Mouse (Mus musculus) liver, embryonic 13.5 days (tissue): ENCODE results near the gene Hip1r. TPM values are rescaled to one million over a fixed set of nuclear protein-coding genes. Genes with fewer than 3 reads are reported as not detected.

Experiments used
- ATAC-seq: fragments of 200-750 bp; cut with Nextera tagmentation; 2 replicates; pipeline ENCODE4 v1.8.0; 2017; ENCODE audit warnings: low read depth, mild to moderate bottlenecking, moderate number of reproducible peaks, moderate library complexity
- DNase-seq: peaks from one replicate; pipeline ENCODE4 v3.0.0; 2022
- H3K27ac ChIP-seq: fragments of 300-500 bp; sonication (generic); 2 replicates; pipeline ENCODE4 v1.5.1; 2015; ENCODE audit warnings: moderate library complexity, mild to moderate bottlenecking, inconsistent platforms
- H3K27me3 ChIP-seq: fragments of 300-500 bp; sonication (generic); 2 replicates; pipeline ENCODE4 v1.6.1; 2015; ENCODE audit warnings: mild to moderate bottlenecking, inconsistent platforms
- H3K36me3 ChIP-seq: fragments of 300-500 bp; sonication (generic); 2 replicates; pipeline ENCODE4 v1.6.1; 2015; ENCODE audit warnings: mild to moderate bottlenecking, inconsistent platforms
- H3K4me1 ChIP-seq: fragments of 300-500 bp; sonication (generic); replicated peaks from 2 replicates; pipeline ENCODE4 v1.6.1; 2015; ENCODE audit warnings: inconsistent platforms
- H3K4me2 ChIP-seq: fragments of 300-500 bp; sonication (generic); 2 replicates; pipeline ENCODE4 v1.6.1; 2015; ENCODE audit warnings: inconsistent platforms, mild to moderate bottlenecking, moderate library complexity
- H3K4me3 ChIP-seq: fragments of 300-500 bp; sonication (generic); replicated peaks from 2 replicates; pipeline ENCODE4 v1.5.1; 2015; ENCODE audit warnings: mild to moderate bottlenecking, inconsistent platforms
- H3K9ac ChIP-seq: fragments of 300-500 bp; sonication (generic); 2 replicates; pipeline ENCODE4 v1.6.1; 2015; ENCODE audit warnings: mild to moderate bottlenecking, inconsistent platforms
- H3K9me3 ChIP-seq: fragments of 300-500 bp; sonication (generic); replicated peaks from 2 replicates; pipeline ENCODE4 v1.6.1; 2016; ENCODE audit warnings: inconsistent platforms
- WGBS: fragments of 180-500 bp; shearing (Covaris S2); methylation state at CpG from one replicate; pipeline ENCODE4 v1.1.7; 2015; ENCODE audit not compliant: insufficient replicate concordance; 5-methylcytosine and 5-hydroxymethylcytosine counted together
- polyA plus RNA-seq: library from polyadenylated mRNA; unstranded; fragments of >200 nt; fragmentation: Nextera tagmentation; extraction: Ambion mirVana; gene quantifications from 2 replicates; pipeline ENCODE4 v1.2.1, GENCODE M21; 2015

The Hip1r gene
- polyA plus RNA-seq, 1 experiment from 2014 or later: 11.3 TPM

DNA sequence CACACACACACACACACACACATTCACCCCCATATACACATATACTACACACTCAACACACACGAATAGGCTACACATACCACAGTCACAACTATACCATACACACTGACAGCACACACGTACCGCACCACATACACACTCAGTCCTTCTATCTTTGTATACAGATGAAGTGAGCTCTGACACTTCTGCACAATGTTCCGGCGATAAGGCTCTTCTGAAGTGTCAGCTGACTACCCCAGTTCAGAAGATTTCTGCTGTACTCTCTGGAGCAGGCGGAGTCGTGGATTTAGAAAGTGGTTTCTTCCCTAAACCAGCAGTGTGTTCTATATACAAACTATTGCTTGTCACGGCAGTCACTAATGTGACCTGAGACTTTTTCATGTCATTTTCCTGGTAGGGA is 36.6 kb downstream of the Hip1r start:
- ATAC-seq (peak; percentile 80), DNase-seq (peak; percentile 65)
- Histone ChIP-seq H3K27ac (peak overlapping the region; percentile 86), H3K36me3 (peaks cover 55% of the 10 kb centered on the region), H3K9ac (peak overlapping the region; percentile 57), H3K4me2 (peak overlapping the region; percentile 64), H3K4me1 (peaks cover 62% of the 10 kb centered on the region), H3K9me3 (no peaks in the 10 kb centered on the region), H3K27me3 (no peaks in the 10 kb centered on the region), H3K4me3 (peak overlapping the region; percentile 35)
- WGBS: 33% methylated on average over 8 of the region's 8 CpGs

DNA sequence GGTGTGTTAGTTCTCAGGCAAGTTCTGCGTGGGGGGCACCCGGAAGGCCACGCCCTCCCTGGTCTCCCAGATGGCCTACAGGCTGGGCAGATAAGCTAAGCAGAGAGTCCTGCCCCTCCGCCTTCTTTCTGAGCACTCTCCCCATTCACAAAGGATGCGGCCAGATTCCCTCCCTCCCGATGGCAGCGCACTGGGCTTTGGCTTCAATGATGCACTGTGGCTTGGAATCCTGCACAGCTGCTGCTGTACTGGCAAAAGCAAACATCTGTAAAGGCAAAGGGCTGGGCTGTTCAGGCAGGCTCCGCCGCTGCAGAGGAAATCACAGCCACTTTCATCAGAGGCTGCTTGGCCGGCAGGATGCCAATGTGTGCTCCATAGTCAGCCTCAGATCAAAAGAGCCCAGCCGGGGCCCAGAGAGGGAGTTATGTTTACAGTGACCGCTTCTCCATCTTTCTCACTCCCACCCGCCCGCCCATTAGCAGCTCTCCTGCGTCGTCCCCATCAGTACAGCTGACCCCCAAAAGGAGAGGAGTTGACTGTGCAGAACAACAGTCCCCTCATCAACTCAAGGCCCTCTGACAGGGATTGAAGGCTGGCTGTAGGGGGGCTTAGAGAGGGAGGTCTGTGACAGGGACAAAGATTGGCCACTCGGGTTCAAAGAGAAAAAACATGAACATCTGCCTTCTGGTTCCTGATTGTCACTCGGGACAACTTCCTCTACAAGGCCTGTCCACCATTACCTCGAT is 37.7 kb downstream of the Hip1r start:
- peaks cover 72% of the 10 kb centered on the region for H3K4me1 ChIP-seq
- peak overlapping the region; percentile 35 for H3K4me3 ChIP-seq
- H3K9ac ChIP-seq: peak overlapping the region; percentile 57

DNA sequence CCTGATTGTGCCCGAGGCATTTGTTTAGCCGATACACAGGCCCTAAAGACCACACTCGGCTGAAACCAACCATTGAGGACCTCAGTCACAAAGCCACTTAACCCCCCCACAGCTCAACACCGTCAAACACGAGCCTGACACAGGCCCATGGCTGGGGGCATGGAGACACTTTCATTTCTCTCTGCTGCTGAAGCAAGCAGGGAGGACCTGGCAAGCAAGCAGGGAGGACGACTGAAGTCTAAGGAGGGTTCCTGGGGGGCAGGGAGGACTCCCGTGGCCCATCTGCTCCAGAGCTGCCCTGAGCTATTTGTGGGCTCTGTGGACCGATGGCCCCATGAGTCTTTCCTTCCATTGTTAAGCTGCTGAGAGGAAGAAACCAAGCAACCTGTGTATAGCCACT is 38.5 kb downstream of the Hip1r start:
- Histone ChIP-seq H3K4me2 (peak overlapping the region; percentile 64), H3K4me1 (peaks cover 81% of the 10 kb centered on the region), H3K9me3 (no peaks in the 10 kb centered on the region), H3K9ac (peak overlapping the region; percentile 52), H3K27ac (peak overlapping the region; percentile 86), H3K4me3 (0 out of 2 replicates have a peak overlapping the region, but pooled peaks have one; percentile 3), H3K36me3 (peaks cover 36% of the 10 kb centered on the region), H3K27me3 (no peaks in the 10 kb centered on the region)
- ATAC-seq (no peak), DNase-seq (no peak)
- WGBS: 19% methylated on average over 8 of the region's 8 CpGs

More for the DNA sequence above, 37.7 kb downstream of the Hip1r start:
- ATAC-seq (peak; percentile 67), DNase-seq (peak; percentile 80)
- no peaks in the 10 kb centered on the region for H3K27me3 ChIP-seq
- no peaks in the 10 kb centered on the region for H3K9me3 ChIP-seq
- WGBS: 11% methylated on average over 19 of the region's 19 CpGs
- H3K27ac ChIP-seq: peak overlapping the region; percentile 86
- H3K4me2 ChIP-seq: peak overlapping the region; percentile 64
- peaks cover 45% of the 10 kb centered on the region for H3K36me3 ChIP-seq

DNA sequence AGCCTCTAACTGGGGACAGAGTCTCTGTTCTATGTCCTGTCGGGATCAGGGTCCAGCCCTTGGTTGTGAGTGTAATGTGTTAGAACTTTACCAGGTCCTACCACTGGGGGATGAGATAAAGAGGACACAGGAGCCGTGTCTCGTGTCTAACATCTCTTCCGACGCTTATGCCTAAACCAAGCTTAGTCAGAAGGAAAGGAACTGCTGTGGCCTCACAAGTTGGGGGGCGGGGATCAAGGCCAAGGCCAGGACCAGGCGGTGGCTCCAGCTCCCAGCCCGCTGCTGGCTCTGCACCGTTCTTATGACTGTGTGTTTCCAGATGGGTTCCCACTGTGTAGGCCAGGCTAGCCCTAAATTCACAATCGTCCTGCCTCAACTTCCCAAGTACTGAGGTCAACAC is 39.5 kb downstream of the Hip1r start:
- no peak overlapping the region for H3K4me2 ChIP-seq
- WGBS: 25% methylated on average over 10 of the region's 10 CpGs
- no peak for ATAC-seq

DNA sequence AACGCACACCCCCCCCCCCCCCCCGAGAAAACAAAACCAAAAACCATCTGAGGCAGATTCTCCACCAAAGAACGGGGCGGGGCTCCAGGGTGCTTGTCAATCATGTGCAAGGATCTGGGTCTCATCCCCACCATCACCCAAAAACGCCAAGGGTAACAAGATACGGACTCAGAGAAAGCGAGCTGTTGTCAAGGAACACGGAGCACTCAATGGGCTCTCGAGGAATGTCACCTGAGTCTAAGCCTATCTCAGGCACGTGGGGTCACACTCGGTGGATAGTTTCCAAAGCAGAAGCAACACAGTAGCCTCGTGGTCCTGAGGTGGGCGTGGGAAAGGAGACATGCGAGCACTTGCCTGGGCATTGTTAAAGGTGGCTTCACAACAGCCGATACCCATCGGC is 40.3 kb downstream of the Hip1r start:
- Histone ChIP-seq H3K27me3 (no peaks in the 10 kb centered on the region), H3K36me3 (peaks cover 18% of the 10 kb centered on the region), H3K9me3 (no peaks in the 10 kb centered on the region), H3K4me2 (no peak overlapping the region), H3K27ac (no peak overlapping the region), H3K4me1 (peaks cover 99% of the 10 kb centered on the region), H3K9ac (no peak overlapping the region), H3K4me3 (no peak overlapping the region)
- ATAC-seq (no peak), DNase-seq (no peak)
- 66% methylated on average over 16 of the region's 16 CpGs for WGBS

More for the DNA sequence above, 39.5 kb downstream of the Hip1r start:
- no peak overlapping the region for H3K4me3 ChIP-seq
- H3K4me1 ChIP-seq: peaks cover 91% of the 10 kb centered on the region
- H3K27ac ChIP-seq: peak overlapping the region; percentile 86
- H3K9me3 ChIP-seq: no peaks in the 10 kb centered on the region
- H3K9ac ChIP-seq: peak overlapping the region; percentile 5; the same call in 1 of the 2 replicates
- no peaks in the 10 kb centered on the region for H3K27me3 ChIP-seq
- peaks cover 27% of the 10 kb centered on the region for H3K36me3 ChIP-seq
- DNase-seq: no peak

DNA sequence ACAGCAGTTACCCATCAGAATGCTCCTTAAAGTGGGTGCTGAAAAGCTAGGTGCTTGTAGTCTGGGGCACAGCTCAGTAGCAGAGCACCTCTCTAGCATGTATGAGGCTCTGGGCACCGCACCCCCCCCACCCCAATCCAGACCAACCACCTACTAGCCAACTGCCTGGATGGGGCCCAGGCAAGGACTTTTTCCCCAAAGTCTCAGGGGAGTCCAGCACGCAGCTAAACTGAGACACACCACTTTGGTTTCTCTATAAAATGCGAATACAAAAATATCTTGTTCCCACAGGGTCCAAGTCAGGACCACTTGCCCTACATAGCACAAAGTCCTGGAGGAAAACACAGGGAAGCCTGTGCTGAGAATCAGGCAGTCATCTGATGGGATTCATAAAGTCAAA is 40.8 kb downstream of the Hip1r start:
- Histone ChIP-seq H3K27me3 (no peaks in the 10 kb centered on the region), H3K4me2 (no peak overlapping the region), H3K9ac (no peak overlapping the region), H3K36me3 (peaks cover 14% of the 10 kb centered on the region), H3K27ac (peak overlapping the region; percentile 47; the same call in 1 of the 2 replicates), H3K9me3 (no peaks in the 10 kb centered on the region), H3K4me1 (peaks cover 100% of the 10 kb centered on the region), H3K4me3 (no peak overlapping the region)
- 82% methylated on average over 3 of the region's 3 CpGs for WGBS
- DNase-seq (no peak), ATAC-seq (no peak)

DNA sequence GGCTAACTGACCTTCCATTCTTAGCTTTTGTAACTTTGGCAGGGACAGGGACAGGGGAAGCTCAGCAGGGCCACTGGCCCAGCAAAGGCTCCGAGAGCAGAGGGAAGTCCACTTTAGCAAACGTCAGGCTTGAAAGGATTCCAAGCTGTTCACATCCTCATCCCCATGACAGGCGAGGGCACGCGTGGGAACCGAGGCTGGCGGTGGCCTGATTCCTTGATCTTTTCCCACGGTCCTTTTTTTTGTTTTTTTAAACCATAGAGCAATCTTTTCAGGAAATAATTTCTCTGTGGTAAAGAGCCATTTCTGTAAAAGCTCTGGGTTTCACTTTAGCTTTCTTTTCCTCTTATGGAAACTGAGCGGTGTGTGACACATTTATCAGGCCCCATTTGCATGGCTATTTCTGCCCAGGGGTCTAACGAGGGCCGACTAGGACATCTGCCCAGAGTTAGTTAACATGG is 41.4 kb downstream of the Hip1r start:
- ATAC-seq: no peak
- WGBS: 52% methylated on average over 11 of the region's 11 CpGs
- Histone ChIP-seq H3K27ac (peak overlapping the region; percentile 47; the same call in 1 of the 2 replicates), H3K4me3 (no peak overlapping the region), H3K36me3 (peaks cover 7% of the 10 kb centered on the region), H3K4me2 (0 out of 2 replicates have a peak overlapping the region, but pooled peaks have one; percentile 1), H3K27me3 (no peaks in the 10 kb centered on the region), H3K4me1 (peaks cover 100% of the 10 kb centered on the region), H3K9ac (no peak overlapping the region), H3K9me3 (no peaks in the 10 kb centered on the region)
- DNase-seq: no peak

DNA sequence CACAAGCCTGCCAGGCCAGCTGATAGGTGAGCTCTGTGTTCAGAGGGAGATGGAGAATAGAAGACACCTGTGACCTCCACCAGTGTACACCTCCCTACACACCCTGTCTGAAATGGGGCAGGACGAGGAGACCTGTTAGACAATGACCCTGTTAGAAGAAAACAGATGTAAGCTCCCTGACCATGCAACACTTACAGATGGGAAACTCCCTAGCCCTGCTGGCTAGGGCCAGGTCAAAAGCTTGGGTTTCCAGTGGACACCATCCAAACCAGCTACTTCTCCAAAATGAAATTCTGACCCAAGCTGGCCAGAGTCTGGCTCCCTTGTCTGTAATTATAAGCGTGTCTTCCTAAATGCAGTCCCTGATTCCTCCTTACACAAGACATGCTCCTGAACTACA is 42.3 kb downstream of the Hip1r start:
- Histone ChIP-seq H3K36me3 (peaks cover 6% of the 10 kb centered on the region; the same call in 1 of the 2 replicates), H3K27me3 (no peaks in the 10 kb centered on the region), H3K9ac (no peak overlapping the region), H3K4me3 (no peak overlapping the region), H3K4me1 (peaks cover 100% of the 10 kb centered on the region), H3K27ac (no peak overlapping the region), H3K4me2 (no peak overlapping the region), H3K9me3 (no peaks in the 10 kb centered on the region)
- ATAC-seq (no peak), DNase-seq (no peak)
- 80% methylated on average over 2 of the region's 2 CpGs for WGBS

DNA sequence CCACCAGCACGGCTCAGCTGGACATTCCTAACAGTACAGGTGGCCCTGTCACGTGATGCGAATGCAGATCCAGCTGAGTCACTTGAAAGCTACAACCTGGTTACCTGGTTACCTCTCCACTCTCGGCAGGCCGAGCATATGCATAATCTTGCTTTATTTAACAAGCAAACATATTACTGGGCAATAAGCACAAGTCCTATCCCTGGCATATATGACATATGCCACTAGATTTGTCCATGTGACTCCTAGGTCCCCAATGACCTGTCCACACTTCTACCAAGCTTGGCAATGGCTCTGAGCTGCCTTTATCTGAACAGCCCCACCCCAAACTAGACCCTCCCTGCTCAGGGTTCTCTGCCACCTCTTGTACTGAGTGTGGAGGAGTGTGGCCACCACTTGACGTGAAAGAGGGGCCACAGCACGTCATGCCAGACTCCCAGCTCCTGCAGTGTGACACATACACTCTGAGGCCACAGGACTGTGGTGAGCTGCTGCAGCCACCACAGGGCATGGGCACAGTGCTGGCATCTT is 42.9 kb downstream of the Hip1r start:
- WGBS: 55% methylated on average over 7 of the region's 7 CpGs
- Histone ChIP-seq H3K9ac (peak overlapping the region; percentile 18; the same call in 1 of the 2 replicates), H3K9me3 (no peaks in the 10 kb centered on the region), H3K4me3 (no peak overlapping the region), H3K27me3 (no peaks in the 10 kb centered on the region), H3K27ac (peak overlapping the region; percentile 13), H3K4me2 (no peak overlapping the region), H3K4me1 (peaks cover 100% of the 10 kb centered on the region), H3K36me3 (peaks cover 10% of the 10 kb centered on the region; the same call in 1 of the 2 replicates)
- no peak for DNase-seq
- ATAC-seq: no peak

DNA sequence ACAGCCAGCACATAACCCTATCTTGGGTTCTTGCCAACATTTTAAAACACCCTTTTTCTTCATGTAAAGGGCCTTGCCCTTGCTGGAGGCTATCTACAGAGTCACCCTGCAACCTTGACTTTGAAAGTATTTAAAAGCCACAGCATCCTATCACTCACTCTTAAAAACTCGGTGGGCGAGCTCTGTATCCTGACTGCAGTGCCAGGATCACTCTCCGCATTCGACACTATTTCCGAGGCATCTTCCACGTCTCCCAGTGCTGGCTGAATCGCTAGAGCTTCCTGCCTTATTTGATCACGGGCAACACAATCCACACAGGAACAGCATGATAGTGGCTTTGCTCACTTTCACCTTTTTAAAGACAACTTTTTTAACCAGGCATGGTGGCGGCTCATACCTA is 44.5 kb downstream of the Hip1r start:
- ATAC-seq (no peak), DNase-seq (no peak)
- 69% methylated on average over 9 of the region's 9 CpGs for WGBS
- Histone ChIP-seq H3K4me1 (peaks cover 99% of the 10 kb centered on the region), H3K27ac (peak overlapping the region; percentile 73), H3K9ac (peak overlapping the region; percentile 40; the same call in 1 of the 2 replicates), H3K36me3 (peaks cover 17% of the 10 kb centered on the region), H3K4me2 (peak overlapping the region; percentile 50; the same call in 1 of the 2 replicates), H3K9me3 (no peaks in the 10 kb centered on the region), H3K27me3 (no peaks in the 10 kb centered on the region), H3K4me3 (no peak overlapping the region)

DNA sequence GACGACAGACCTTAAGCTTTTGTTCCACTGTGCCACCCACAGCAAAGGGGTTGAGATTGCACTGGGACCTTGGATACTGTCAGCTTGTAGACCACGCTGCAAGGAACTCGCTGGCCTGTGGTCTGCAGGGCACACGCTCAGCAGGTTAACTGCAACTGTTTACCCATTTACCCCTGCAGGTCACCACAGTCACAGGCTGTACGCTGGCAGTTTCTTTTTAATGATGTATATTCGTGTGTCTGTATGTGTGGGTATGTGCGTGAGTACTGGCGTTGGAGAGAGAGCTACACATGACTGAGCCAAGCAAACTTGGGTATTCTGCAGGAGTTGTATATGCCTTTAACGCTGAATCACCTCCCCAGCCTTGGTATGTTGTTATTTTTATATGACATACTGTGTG is 45.2 kb downstream of the Hip1r start:
- no peaks in the 10 kb centered on the region for H3K9me3 ChIP-seq
- no peak for ATAC-seq
- H3K9ac ChIP-seq: peak overlapping the region; percentile 51; the same call in 1 of the 2 replicates
- H3K27me3 ChIP-seq: no peaks in the 10 kb centered on the region
- H3K27ac ChIP-seq: peak overlapping the region; percentile 73
- H3K4me3 ChIP-seq: no peak overlapping the region
- DNase-seq: no peak
- WGBS: 42% methylated on average over 9 of the region's 9 CpGs
- H3K36me3 ChIP-seq: peaks cover 17% of the 10 kb centered on the region
- H3K4me1 ChIP-seq: peaks cover 99% of the 10 kb centered on the region
- peak overlapping the region; percentile 50 for H3K4me2 ChIP-seq
